Mouse (Mus musculus) urinary bladder, postnatal 25 days (tissue): ENCODE data around the gene Mta3.

ENCODE experiments used
- DNase-seq: peaks from one replicate; pipeline ENCODE4 v3.0.0; 2022; ENCODE audit warnings: low spot score

The Mta3 gene

GRCm38 (mm10) chr17:83810285-83810684 lies 104.3 kb downstream of the Mta3 start:
- DNase-seq, result no peak

DNA sequence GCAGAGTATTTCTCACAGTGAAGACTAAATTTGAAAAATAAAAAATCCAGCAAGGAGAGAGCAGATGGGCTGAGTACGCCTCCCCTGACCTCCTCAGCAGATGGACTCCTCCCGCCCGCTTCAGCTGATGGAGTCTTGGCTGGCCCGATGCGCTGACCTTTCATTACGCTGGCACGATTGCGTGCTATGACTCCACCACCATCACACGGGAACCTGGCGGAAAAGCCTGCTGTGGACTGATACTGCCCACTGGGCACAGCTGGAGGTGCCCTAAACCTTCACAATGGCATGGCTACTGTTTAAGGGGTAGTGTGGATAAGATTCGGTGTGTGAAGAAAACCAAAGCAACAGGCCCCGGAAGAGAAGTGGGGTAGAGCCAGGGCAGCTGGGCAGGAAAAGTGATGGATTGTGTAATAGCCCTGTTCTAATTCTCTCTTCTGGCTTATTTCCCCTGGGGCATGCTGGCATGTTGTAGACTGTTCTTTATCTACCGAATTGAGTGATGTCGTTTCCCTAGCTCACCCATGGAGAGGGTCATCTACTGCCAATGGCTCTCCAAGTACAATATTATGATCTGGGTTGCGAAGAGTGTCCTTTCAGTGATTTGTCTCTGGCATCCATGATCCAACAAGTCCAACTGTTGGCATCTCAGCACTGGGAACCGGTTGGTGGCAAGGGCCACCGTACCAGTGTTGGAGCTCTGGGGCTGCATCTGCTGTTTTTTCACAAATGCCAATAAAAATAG lies 106.4 kb downstream of the Mta3 start:
- DNase-seq, result no peak

GRCm38 (mm10) chr17:83813050-83813449 lies 107.1 kb downstream of the Mta3 start:
- no peak for DNase-seq

- DNase-seq, result no peak
Observed at GRCm38 (mm10) chr17:83816996-83817395, 111.0 kb downstream of the Mta3 start.

GRCm38 (mm10) chr17:83819503-83819902 lies 113.5 kb downstream of the Mta3 start:
- no peak for DNase-seq

DNA sequence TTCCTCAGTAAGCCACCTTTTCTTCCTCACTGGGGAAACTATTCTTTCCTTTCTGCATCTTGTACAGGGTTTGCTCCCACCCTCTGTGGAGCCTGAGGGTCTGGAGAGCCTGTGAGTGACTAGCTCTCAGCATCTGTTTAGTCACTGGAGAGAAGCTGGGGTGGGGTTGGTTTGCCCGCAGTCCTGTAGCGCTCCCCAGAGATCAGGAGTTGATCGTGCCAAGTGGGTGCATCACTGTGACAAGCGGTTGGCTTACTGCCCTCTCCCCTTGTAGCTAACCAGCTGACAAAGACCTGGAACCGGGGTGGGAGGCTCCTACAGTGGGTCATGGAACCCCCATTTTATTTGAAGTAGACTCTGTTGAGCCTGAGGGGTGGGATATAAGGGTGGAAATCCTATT lies 114.7 kb downstream of the Mta3 start:
- DNase-seq, result no peak

GRCm38 (mm10) chr17:83821876-83822275 lies 115.9 kb downstream of the Mta3 start:
- DNase-seq, result no peak

DNA sequence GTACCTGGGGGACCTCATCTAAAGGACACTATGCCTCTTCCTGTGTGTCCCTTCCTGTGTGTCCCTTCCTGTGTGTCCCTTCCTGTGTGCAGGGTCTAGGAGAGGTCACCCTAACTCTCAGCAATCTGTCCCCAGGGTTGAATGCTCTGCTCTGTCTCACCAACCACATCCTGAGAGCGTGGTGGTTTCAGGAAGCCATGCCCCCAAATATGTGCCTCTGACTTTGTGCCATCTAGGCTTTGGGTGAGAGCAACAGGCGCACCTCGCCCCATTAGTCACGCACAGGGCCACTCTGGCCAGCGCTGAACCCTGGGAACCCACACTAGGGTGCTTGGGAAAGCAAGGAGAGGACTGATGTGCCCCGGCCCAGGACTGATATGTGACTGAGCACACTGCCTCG lies 117.9 kb downstream of the Mta3 start:
- no peak for DNase-seq

DNA sequence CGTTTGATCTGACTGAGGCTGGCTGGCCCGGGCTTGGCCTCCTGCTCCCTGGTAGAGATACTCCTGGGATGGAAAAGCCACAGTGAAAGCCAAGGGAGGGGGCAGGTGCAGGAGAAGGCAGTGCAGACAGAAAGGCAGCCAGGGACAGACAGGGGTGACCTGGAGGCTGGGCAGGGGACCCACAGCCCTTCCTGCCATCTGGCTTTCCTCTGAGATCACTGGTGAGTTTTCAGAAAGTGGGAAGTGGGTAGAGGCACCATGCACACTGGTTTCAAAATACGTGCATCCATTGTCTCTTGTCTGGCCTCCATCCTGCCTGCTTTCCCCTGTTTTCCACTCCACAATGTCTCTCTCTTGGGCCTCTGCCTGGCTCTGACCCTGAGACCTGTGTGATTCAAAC lies 123.4 kb downstream of the Mta3 start:
- DNase-seq, result no peak

DNA sequence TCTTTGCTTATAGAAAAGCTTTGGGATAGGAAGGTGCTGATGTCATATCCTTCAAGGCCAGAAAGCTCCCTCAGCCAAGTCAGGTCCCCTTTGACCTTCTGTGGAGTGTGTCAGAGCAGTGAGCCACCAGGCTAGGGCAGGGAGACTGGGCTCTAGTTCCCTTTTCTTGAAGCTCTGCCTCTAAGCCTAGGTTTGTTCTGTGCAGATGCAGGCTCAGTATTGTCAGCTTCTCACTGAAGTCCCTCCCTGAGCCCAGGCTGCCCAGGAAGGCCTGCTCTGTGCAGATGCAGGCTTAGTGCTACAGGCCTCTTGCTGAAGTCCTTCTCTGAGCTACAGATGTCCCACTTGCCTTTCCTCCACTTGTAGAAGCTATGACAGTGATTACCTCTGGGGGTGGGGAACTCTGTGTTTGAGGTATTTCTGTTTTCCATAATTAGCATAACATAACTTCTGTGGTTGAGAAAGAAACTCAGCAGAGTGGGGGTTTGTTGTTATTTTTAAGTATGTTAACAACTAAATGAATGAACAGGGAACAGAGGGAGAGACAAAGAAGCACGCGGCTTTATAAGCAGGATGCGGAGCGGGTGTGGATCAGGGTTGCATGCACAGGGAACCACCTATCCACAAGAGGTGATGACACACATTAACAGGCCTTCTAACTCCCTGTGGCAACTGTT lies 124.8 kb downstream of the Mta3 start:
- DNase-seq, result no peak

DNA sequence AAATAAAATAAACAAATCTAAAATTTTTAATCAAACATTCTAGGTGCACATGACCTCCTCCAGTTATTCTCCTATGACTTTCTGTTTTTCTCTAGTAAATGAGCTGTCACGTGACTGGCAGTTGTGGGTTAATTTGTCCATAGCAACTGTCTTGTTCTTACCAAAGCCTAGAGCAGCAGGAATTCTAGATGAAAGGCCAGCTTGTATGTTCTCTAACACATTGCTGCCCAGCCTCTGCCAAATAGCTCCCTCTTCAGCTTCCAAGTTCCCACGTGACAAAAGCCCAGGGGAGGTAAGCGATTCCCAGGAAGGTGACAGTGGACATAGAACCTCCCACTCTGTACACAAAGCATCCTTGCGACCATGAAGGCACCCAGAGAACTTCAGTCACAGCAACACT lies 128.2 kb downstream of the Mta3 start:
- DNase-seq, result no peak

GRCm38 (mm10) chr17:83836048-83836447 lies 130.1 kb downstream of the Mta3 start:
- no peak for DNase-seq

GRCm38 (mm10) chr17:83837659-83838190 lies 131.8 kb downstream of the Mta3 start:
- DNase-seq, result no peak

DNA sequence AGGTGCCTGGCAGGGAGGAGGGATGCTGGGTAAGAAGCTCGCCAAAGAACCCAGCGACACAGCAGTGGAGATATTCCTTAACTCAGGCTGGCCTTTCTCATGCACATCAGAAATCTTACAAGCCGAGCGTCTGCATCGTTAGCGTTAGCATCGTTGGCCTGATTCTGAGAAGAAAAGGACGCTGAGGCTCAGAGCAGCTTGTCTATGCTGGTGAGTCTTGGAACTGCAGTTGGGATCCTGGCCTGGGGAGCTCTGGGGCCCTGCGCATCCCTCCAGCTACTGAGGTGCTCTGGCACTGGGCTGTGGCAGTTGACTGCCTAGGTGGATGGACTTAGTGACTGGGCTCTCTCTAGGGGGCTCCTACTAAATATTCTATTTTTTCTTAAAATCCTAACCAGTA lies 133.2 kb downstream of the Mta3 start:
- no peak for DNase-seq

DNA sequence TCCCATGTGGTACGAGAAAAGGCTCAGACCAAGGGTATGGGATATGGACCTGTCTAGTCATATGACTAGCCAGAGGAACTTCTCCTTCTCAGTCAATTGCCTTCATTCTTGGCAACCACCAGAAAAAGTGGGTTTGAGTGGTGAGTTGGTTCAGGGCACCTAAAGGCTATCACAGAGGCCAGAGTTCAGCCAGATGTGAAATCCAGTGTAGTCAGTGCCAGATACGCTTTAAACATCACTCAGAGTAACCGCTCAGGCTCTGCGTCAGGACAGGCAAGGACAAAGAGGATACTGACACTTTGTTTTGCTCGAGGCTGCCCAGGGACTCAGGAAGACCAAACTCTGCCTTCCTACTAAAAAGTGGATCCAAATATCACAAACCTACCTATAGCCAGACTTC lies 135.0 kb downstream of the Mta3 start:
- no peak for DNase-seq

DNA sequence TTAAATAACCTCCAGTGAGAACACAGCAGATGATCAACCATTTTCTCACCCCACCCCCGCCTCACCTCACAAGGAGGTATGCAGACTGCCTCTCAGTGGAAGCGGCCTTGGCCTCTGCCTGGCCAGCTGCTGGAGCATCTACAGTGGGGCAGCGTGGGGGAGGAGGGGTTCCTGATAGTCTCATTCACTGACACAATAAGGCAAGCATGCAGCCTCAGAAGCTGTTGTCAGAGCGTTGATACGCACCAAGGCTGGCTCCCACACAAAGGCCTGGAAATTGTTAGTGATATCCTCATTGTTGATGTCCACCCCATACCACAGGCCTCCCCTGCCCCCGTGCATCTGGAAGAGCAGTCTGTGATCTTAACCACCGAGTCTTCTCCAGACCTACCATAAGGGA lies 137.8 kb downstream of the Mta3 start:
- no peak for DNase-seq

DNA sequence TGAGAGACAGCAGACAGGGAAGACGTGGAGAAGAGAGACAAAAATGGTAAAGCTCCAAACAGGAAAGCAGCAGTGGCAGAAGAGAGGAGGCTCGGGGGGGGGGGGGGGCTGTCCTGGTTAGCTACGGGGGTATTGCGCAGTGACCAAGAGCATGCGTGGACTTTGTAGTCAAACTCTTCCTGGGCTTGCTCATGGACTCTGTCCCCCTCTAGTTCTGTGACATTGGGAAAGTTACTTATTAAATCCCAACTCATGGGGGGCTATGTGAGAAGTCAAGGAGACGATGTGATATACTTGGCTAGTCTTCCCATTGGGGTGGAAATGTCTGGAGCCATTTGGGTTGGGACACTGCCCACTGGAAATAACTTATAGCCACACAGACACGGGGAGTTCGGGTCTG lies 139.6 kb downstream of the Mta3 start:
- DNase-seq, result no peak

GRCm38 (mm10) chr17:83846301-83847021 lies 140.5 kb downstream of the Mta3 start:
- DNase-seq, result no peak

DNA sequence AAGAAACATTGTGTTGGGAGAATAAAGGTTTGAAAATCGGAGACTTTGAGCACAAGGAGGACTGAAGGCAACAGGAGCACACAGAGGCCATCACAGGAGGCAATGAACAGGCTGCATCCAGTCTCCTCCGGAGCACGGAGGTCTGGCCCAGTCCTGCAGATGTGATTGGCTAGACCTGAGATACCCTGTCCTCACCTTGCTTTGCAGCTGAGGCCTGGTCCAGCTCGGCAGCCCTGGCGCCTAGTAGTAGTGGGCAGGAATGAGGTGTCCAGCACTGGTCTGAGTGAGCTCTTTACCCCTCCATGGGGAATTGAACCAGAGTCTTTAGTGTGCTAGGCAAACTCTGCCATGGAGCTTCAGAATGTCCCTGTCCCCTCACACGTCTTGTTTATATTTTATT lies 141.1 kb downstream of the Mta3 start:
- DNase-seq, result no peak

- DNase-seq, result no peak
Observed at GRCm38 (mm10) chr17:83847815-83848214, 141.9 kb downstream of the Mta3 start, which contains the start of gene Haao. Gene Haao, minus strand, starts transcription at chr17:83847963.

DNA sequence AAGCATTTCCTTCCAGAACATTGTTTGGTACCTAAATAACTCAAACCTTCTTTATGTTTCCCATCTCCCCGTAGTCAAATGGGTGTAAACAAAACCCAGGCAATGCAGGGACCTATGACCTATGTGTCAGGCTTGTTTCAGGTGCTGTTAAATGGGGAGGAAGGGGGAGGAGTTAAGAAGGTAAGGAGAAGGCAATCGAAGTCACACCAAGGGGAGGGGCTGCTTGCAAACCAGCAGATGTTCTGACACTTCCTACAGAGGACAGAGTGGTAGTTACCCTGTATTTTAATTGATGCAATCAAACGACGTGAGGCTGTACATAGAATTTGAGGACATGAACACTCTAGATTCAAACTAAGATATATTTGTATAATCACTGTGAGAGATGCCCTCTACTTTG lies 142.5 kb downstream of the Mta3 start:
- DNase-seq, result no peak

DNA sequence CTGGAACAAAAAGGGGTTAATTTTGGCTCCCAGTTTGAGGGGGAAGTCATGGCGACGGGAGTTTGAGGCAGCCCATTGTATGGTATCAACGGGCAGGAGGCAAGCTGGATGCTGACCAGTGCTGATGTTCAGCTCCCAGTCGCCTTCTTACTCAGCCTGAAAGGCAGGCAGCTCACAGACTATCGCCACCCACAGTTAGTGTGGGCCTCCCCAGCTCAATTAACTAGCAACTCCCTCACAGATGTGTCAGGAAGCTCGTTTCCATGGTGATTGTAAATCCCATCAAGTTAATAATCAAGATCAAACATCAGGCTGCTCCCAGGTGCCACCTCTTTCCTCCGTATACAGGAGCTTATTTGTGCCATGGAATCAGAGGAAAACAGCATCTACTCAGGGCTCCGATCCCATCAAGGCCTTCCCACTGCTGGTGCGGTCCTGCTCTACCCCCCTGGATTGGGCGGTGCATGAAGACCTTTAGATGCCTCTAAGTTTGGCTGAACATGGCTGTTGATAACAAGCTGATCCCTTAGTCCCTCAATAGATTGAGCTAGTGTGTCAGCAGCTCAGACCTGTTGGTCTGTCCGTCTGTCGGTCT lies 143.2 kb downstream of the Mta3 start:
- no peak for DNase-seq
